Mouse (Mus musculus): ENCODE measurements around the gene Actl7a. TPM values are rescaled to one million over a fixed set of nuclear protein-coding genes. Genes with fewer than 3 reads are reported as not detected.

Gene Actl7a
- polyA plus RNA-seq, 2 experiments: not detected

- no peak for DNase-seq (ENCODE audit: low read depth in 3 of 3, low spot score in 3 of 3)
These were observed 26.4 kb upstream of the Actl7a start for GRCm38 (mm10) chr4:56716801-56717200.

GRCm38 (mm10) chr4:56717932-56718331 is 25.3 kb upstream of the Actl7a start:
- Histone ChIP-seq H3K27me3 (ENCODE audit: control insufficient read depth, insufficient read depth, low read length) (no peaks in the 10 kb centered on the region), H3K9me3 (ENCODE audit: control insufficient read depth, low read length) (no peaks in the 10 kb centered on the region), H3K36me3 (replicated peaks; ENCODE audit: control insufficient read depth, insufficient read depth, low read depth) (no peaks in the 10 kb centered on the region), H3K4me1 (replicated peaks; ENCODE audit: control insufficient read depth in 2 of 2, insufficient read depth in 2 of 2, low read length in 1 of 2) (no peaks in the 10 kb centered on the region), H3K4me2 (ENCODE audit: low read depth) (no peak overlapping the region), H3K4me3 (ENCODE audit: insufficient read depth in 1 of 2, low read depth in 2 of 2, low read length in 2 of 2) (no peak overlapping the region), H3K27ac (no peak overlapping the region), H3K9ac (replicated peaks) (no peak overlapping the region)
- WGBS (ENCODE audit: insufficient replicate concordance): 47% methylated on average over 3 of the region's 3 CpGs
- ATAC-seq (ENCODE audit: insufficient read depth) (no peak), DNase-seq (ENCODE audit: low read depth in 3 of 3, low spot score in 3 of 3) (no peak)
- TF ChIP-seq CTCF (IDR thresholded peaks at IDR 0.05; ENCODE audit: low read depth) (no peak), EP300 (IDR thresholded peaks at IDR 0.05; ENCODE audit: low read depth) (no peak)

More at GRCm38 (mm10) chr4:56716801-56717200, 26.4 kb upstream of the Actl7a start:
- H3K36me3 ChIP-seq (replicated peaks; ENCODE audit: control insufficient read depth, insufficient read depth, low read depth): no peaks in the 10 kb centered on the region
- H3K4me1 ChIP-seq (replicated peaks; ENCODE audit: control insufficient read depth in 2 of 2, insufficient read depth in 2 of 2, low read length in 1 of 2): no peaks in the 10 kb centered on the region
- 41% methylated on average over 5 of the region's 5 CpGs for WGBS (ENCODE audit: insufficient replicate concordance)
- no peak overlapping the region for H3K4me3 ChIP-seq (ENCODE audit: insufficient read depth in 1 of 2, low read depth in 2 of 2, low read length in 2 of 2)
- H3K4me2 ChIP-seq (ENCODE audit: low read depth): no peak overlapping the region
- no peak for ATAC-seq (ENCODE audit: insufficient read depth)
- no peak for TF ChIP-seq EP300 (IDR thresholded peaks at IDR 0.05; ENCODE audit: low read depth)
- no peak for TF ChIP-seq CTCF (IDR thresholded peaks at IDR 0.05; ENCODE audit: low read depth)
- H3K9ac ChIP-seq (replicated peaks): no peak overlapping the region
- no peak overlapping the region for H3K27ac ChIP-seq
- no peaks in the 10 kb centered on the region for H3K27me3 ChIP-seq (ENCODE audit: control insufficient read depth, insufficient read depth, low read length)
- H3K9me3 ChIP-seq (ENCODE audit: control insufficient read depth, low read length): no peaks in the 10 kb centered on the region

- no peak overlapping the region for H3K4me3 ChIP-seq (ENCODE audit: insufficient read depth in 1 of 2, low read depth in 2 of 2, low read length in 2 of 2)
- no peaks in the 10 kb centered on the region for H3K9me3 ChIP-seq (ENCODE audit: control insufficient read depth, low read length)
- H3K4me2 ChIP-seq (ENCODE audit: low read depth): no peak overlapping the region
- no peaks in the 10 kb centered on the region for H3K4me1 ChIP-seq (replicated peaks; ENCODE audit: control insufficient read depth in 2 of 2, insufficient read depth in 2 of 2, low read length in 1 of 2)
- no peaks in the 10 kb centered on the region for H3K36me3 ChIP-seq (replicated peaks; ENCODE audit: control insufficient read depth, insufficient read depth, low read depth)
- H3K27me3 ChIP-seq (ENCODE audit: control insufficient read depth, insufficient read depth, low read length): no peaks in the 10 kb centered on the region
- no peak overlapping the region for H3K9ac ChIP-seq (replicated peaks)
- DNase-seq (ENCODE audit: low read depth in 3 of 3, low spot score in 3 of 3) (no peak), ATAC-seq (ENCODE audit: insufficient read depth) (no peak)
- 58% methylated on average over 12 of the region's 12 CpGs for WGBS (ENCODE audit: insufficient replicate concordance)
- no peak overlapping the region for H3K27ac ChIP-seq
- TF ChIP-seq CTCF (IDR thresholded peaks at IDR 0.05; ENCODE audit: low read depth) (no peak), EP300 (IDR thresholded peaks at IDR 0.05; ENCODE audit: low read depth) (no peak)
These were observed 24.4 kb upstream of the Actl7a start for GRCm38 (mm10) chr4:56718573-56719442.

- Histone ChIP-seq H3K9ac (replicated peaks) (no peak overlapping the region), H3K4me1 (replicated peaks; ENCODE audit: control insufficient read depth in 2 of 2, insufficient read depth in 2 of 2, low read length in 1 of 2) (no peaks in the 10 kb centered on the region), H3K27me3 (ENCODE audit: control insufficient read depth, insufficient read depth, low read length) (no peaks in the 10 kb centered on the region), H3K4me3 (ENCODE audit: insufficient read depth in 1 of 2, low read depth in 2 of 2, low read length in 2 of 2) (no peak overlapping the region), H3K36me3 (replicated peaks; ENCODE audit: control insufficient read depth, insufficient read depth, low read depth) (no peaks in the 10 kb centered on the region), H3K4me2 (ENCODE audit: low read depth) (no peak overlapping the region), H3K9me3 (ENCODE audit: control insufficient read depth, low read length) (no peaks in the 10 kb centered on the region), H3K27ac (no peak overlapping the region)
- ATAC-seq (ENCODE audit: insufficient read depth) (no peak), DNase-seq (ENCODE audit: low read depth in 3 of 3, low spot score in 3 of 3) (no peak)
- 52% methylated on average over 9 of the region's 9 CpGs for WGBS (ENCODE audit: insufficient replicate concordance)
- TF ChIP-seq EP300 (IDR thresholded peaks at IDR 0.05; ENCODE audit: low read depth) (no peak), CTCF (IDR thresholded peaks at IDR 0.05; ENCODE audit: low read depth) (no peak)
These were observed 23.8 kb upstream of the Actl7a start for GRCm38 (mm10) chr4:56719456-56719855.

- H3K27me3 ChIP-seq (ENCODE audit: control insufficient read depth, insufficient read depth, low read length): no peaks in the 10 kb centered on the region
- 46% methylated on average over 9 of the region's 9 CpGs for WGBS (ENCODE audit: insufficient replicate concordance)
- DNase-seq (ENCODE audit: low read depth in 3 of 3, low spot score in 3 of 3): no peak
These were observed 22.8 kb upstream of the Actl7a start for GRCm38 (mm10) chr4:56720403-56720802.

More at GRCm38 (mm10) chr4:56720403-56720802, 22.8 kb upstream of the Actl7a start:
- Histone ChIP-seq H3K4me3 (ENCODE audit: insufficient read depth in 1 of 2, low read depth in 2 of 2, low read length in 2 of 2) (no peak overlapping the region), H3K27ac (no peak overlapping the region), H3K9ac (replicated peaks) (no peak overlapping the region), H3K4me1 (replicated peaks; ENCODE audit: control insufficient read depth in 2 of 2, insufficient read depth in 2 of 2, low read length in 1 of 2) (no peaks in the 10 kb centered on the region), H3K36me3 (replicated peaks; ENCODE audit: control insufficient read depth, insufficient read depth, low read depth) (no peaks in the 10 kb centered on the region), H3K9me3 (ENCODE audit: control insufficient read depth, low read length) (no peaks in the 10 kb centered on the region), H3K4me2 (ENCODE audit: low read depth) (no peak overlapping the region)
- no peak for TF ChIP-seq CTCF (IDR thresholded peaks at IDR 0.05; ENCODE audit: low read depth)
- TF ChIP-seq EP300 (IDR thresholded peaks at IDR 0.05; ENCODE audit: low read depth): no peak
- no peak for ATAC-seq (ENCODE audit: insufficient read depth)
